Mouse (Mus musculus) forebrain, postnatal 0 days (tissue): ENCODE results near the gene Tent4b. TPM values are rescaled to one million over a fixed set of nuclear protein-coding genes. Genes with fewer than 3 reads are reported as not detected.

Experiments used
- ATAC-seq: fragments of 200-750 bp; cut with Nextera tagmentation; 2 replicates; pipeline ENCODE4 v1.8.0; 2017; ENCODE audit warnings: mild to moderate bottlenecking, moderate library complexity
- DNase-seq: peaks from one replicate; pipeline ENCODE4 v3.0.0-alpha.2; 2015
- H3K27ac ChIP-seq: fragments of 300-500 bp; sonication (generic); 2 replicates; pipeline ENCODE4 v1.5.1; 2014; ENCODE audit warnings: low read depth, mild to moderate bottlenecking, antibody characterized with exemption, low read length, moderate library complexity, mixed read lengths
- H3K27me3 ChIP-seq: fragments of 300-500 bp; sonication (generic); 2 replicates; pipeline ENCODE4 v1.6.1; 2014; ENCODE audit warnings: mild to moderate bottlenecking, low read length, mixed read lengths; ENCODE audit not compliant: insufficient read depth
- H3K36me3 ChIP-seq: fragments of 300-500 bp; sonication (generic); 2 replicates; pipeline ENCODE4 v1.6.1; 2014; ENCODE audit warnings: mild to moderate bottlenecking, moderate library complexity; ENCODE audit not compliant: insufficient read depth
- H3K4me1 ChIP-seq: fragments of 300-500 bp; sonication (generic); 2 replicates; pipeline ENCODE4 v1.6.1; 2014; ENCODE audit warnings: antibody characterized with exemption; ENCODE audit not compliant: insufficient read depth
- H3K4me2 ChIP-seq: fragments of 300-500 bp; sonication (generic); 2 replicates; pipeline ENCODE4 v1.6.1; 2014; ENCODE audit warnings: low read depth, mild to moderate bottlenecking, moderate library complexity
- H3K4me3 ChIP-seq: fragments of 300-500 bp; sonication (generic); 2 replicates; pipeline ENCODE4 v1.5.1; 2014; ENCODE audit warnings: low read depth, low read length, mixed read lengths
- H3K9ac ChIP-seq: fragments of 300-500 bp; sonication (generic); 2 replicates; pipeline ENCODE4 v1.6.1; 2014; ENCODE audit warnings: mild to moderate bottlenecking
- H3K9me3 ChIP-seq: fragments of 300-500 bp; sonication (generic); 2 replicates; pipeline ENCODE4 v1.6.1; 2016; ENCODE audit warnings: low read length
- CTCF ChIP-seq: sonication (generic); IDR thresholded peaks from 2 replicates; pipeline ENCODE4 v1.5.1; 2016; ENCODE audit warnings: antibody characterized with exemption, control low read depth, low read depth
- WGBS: fragments of 180-500 bp; shearing (Covaris S2); extraction: QIAGEN DNeasy Blood & Tissue Kit; methylation state at CpG from one replicate; pipeline ENCODE4 v1.1.7; 2014; 5-methylcytosine and 5-hydroxymethylcytosine counted together
- polyA plus RNA-seq: library from polyadenylated mRNA; unstranded; fragments of >200 nt; fragmentation: Nextera tagmentation; extraction: Ambion mirVana; gene quantifications from 2 replicates; pipeline ENCODE4 v1.2.1, GENCODE M21; 2015
- total RNA-seq: library from RNA; depleted of rRNA; stranded (reverse); fragments of >200 nt; gene quantifications from 2 replicates; pipeline ENCODE4 v1.2.3, GENCODE M21; 2014; rRNA removed

Tent4b gene
- total RNA-seq (29.6 and 36.7 TPM in 2 replicates), polyA plus RNA-seq (4.8 and 6.8 TPM in 2 replicates)

DNA sequence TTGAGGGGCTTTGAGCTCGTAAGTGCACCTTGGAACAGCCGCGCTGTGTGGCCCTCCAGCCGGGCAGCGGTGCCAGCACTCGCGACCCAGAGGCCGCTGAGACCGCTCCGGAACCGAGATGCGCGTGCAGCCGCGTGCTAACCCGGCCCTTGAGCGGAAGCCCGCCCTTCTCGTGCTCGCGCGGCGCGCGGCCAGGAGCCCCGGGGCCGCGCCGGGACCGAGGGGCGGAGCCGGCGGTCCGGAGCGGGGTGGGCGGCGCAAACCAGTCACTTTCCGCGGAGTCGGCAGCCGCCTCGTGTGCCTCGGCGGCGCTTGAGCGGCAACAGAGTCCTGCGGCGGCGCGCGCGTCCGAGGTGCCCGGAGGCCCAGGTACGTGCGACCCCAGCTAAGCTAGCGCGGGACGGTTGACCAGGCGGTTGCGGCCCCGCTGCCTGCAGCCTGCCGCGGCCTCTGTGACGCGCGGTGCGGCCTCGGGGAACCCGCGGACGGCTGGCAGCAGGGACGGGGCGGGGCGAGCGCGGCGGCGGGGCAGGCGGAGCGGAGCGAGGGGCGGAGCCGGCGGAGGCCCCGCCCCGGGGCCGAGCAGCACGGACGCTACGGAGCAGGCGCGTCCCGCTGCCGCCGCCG lies at the start of gene Tent4b:
Gene Tent4b, plus strand, starts transcription at position 269 of the 627 bp plus-strand sequence.
- TF ChIP-seq CTCF: no peak
- DNase-seq (peak; percentile 96), ATAC-seq (peak; percentile 95)
- Histone ChIP-seq H3K36me3 (no peaks in the 10 kb centered on the region), H3K4me3 (peak within 1 kb of the TSS; percentile 89), H3K9me3 (no peaks in the 10 kb centered on the region), H3K9ac (peak within 1 kb of the TSS; percentile 79), H3K27ac (peak within 1 kb of the TSS; percentile 98), H3K4me1 (peaks cover 10% of the 10 kb centered on the region), H3K27me3 (no peaks in the 10 kb centered on the region), H3K4me2 (peak within 1 kb of the TSS; percentile 89)
- WGBS: 3% methylated on average over 56 of the region's 97 CpGs

DNA sequence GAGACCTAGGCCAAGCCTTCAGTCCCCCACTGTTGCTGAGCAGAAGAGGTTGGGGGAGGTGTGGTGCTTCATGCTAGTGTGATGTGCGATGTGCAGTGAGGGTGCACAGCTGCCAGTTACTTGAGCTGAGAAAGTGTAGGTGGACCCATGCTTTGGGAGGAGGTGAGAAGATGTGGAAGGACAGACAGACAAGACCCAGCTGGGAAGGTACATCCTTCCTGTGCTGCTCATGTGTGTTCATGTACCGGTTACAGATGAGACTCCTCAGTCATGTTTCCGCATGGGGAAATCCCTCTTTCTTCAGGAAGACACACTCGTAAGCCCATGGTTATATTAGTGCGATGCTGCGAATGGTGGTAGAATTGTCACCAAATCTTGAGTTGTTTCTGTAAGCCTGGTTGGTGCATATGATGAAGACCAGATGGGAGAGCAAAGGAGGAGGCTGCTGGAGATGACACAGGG lies 48.1 kb upstream of the Tent4b start:
- no peak for DNase-seq

DNA sequence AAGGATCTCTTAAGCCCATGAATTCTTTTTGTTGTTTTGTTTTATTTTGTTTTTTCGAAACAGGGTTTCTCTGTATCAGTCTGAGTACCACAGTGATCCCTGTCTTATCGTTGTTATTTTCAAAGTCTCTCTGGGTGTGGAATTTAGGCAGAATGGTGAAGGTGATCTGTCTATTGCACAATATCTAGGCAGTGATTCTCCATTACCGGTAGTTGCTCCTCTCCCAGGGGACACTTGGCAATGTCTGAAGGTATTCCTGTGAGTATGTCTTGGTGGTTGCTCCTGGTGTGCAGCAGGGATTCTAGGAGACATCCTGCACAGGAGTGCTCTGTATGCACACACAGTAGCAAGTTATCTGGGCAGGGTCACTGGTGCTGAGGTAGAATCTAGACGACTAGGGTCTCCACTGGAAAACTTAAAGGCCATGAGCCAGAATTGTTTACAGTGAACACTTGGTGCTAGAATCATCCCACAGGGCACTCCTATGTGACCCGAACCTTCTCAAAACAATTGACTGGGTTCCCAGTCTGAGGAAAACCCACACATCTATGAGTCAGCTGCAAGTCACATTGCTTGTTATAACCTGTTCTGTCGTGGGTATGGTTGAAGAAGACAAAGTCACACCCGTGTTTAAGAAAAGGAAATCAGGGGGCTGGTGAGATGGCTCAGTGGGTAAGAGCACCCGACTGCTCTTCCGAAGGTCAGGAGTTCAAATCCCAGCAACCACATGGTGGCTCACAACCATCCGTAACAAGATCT lies 38.6 kb upstream of the Tent4b start:
- Histone ChIP-seq H3K36me3 (peaks cover 70% of the 10 kb centered on the region), H3K9ac (no peak overlapping the region), H3K27ac (no peak overlapping the region), H3K27me3 (no peaks in the 10 kb centered on the region), H3K4me3 (no peak overlapping the region), H3K9me3 (no peaks in the 10 kb centered on the region), H3K4me2 (no peak overlapping the region), H3K4me1 (no peaks in the 10 kb centered on the region)
- 93% methylated on average over 9 of the region's 10 CpGs for whole genome bisulfite sequencing
- DNase-seq: no peak
- ATAC-seq: no peak
- TF ChIP-seq CTCF: no peak

More for the DNA sequence above, 48.1 kb upstream of the Tent4b start:
- H3K27me3 ChIP-seq: no peaks in the 10 kb centered on the region
- H3K9ac ChIP-seq: no peak overlapping the region
- no peaks in the 10 kb centered on the region for H3K4me1 ChIP-seq
- WGBS: 93% methylated on average over 6 of the region's 6 CpGs
- H3K36me3 ChIP-seq: peaks cover 44% of the 10 kb centered on the region
- ATAC-seq: no peak
- no peaks in the 10 kb centered on the region for H3K9me3 ChIP-seq
- H3K27ac ChIP-seq: no peak overlapping the region
- TF ChIP-seq CTCF: no peak
- no peak overlapping the region for H3K4me3 ChIP-seq
- H3K4me2 ChIP-seq: no peak overlapping the region

DNA sequence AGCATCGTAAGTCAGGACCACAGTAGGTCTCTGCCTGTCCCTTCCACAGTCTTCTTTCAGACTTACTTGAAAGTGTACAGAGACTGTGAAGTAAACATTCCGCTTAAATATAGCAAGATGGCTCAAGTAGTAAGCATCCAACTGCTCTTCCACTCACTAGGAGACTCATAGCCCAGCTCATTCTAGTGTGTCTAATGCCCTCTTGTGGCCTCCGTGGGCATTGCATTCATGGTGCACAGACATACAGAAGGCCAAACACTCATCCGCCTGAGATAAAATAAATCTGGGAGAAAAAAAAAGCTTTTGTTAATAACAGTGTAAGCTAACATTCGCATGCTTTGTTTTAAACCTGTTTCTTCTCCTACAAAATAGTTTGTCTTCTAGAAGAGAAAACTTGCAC lies 37.6 kb upstream of the Tent4b start:
- Histone ChIP-seq H3K4me1 (no peaks in the 10 kb centered on the region), H3K4me2 (no peak overlapping the region), H3K27me3 (no peaks in the 10 kb centered on the region), H3K4me3 (no peak overlapping the region), H3K27ac (no peak overlapping the region), H3K9ac (no peak overlapping the region), H3K36me3 (peaks cover 71% of the 10 kb centered on the region), H3K9me3 (no peaks in the 10 kb centered on the region)
- DNase-seq: peak; percentile 74
- TF ChIP-seq CTCF: peak; percentile 75
- 0 out of 2 replicates have a peak, but pooled peaks have one; percentile 53 for ATAC-seq
- 75% methylated on average over 5 of the region's 5 CpGs for WGBS

DNA sequence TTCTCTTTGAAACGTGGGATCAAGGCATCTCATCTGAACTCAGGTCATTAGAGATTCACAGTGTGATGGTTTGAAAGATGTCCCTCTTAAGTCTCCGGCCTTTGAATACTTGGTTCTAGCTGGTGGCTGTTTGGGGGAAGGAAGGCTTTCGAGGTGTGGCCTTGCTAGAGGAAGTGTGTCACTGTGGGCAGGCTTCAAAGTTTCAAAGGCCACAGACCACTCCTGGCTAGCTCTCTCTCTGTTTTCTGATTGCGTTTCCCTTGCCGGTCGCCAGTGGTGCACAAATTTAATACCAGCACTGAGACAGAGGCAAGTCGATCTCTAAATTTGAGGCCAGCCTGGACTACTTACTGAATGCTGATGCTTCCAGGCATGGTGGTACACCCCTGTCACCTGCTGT lies 23.7 kb upstream of the Tent4b start:
- Histone ChIP-seq H3K4me2 (no peak overlapping the region), H3K27me3 (no peaks in the 10 kb centered on the region), H3K9ac (no peak overlapping the region), H3K36me3 (peaks cover 13% of the 10 kb centered on the region), H3K4me1 (no peaks in the 10 kb centered on the region), H3K27ac (no peak overlapping the region), H3K9me3 (no peaks in the 10 kb centered on the region), H3K4me3 (no peak overlapping the region)
- WGBS: 91% methylated on average over 7 of the region's 7 CpGs
- no peak for ATAC-seq
- TF ChIP-seq CTCF: no peak
- no peak for DNase-seq

DNA sequence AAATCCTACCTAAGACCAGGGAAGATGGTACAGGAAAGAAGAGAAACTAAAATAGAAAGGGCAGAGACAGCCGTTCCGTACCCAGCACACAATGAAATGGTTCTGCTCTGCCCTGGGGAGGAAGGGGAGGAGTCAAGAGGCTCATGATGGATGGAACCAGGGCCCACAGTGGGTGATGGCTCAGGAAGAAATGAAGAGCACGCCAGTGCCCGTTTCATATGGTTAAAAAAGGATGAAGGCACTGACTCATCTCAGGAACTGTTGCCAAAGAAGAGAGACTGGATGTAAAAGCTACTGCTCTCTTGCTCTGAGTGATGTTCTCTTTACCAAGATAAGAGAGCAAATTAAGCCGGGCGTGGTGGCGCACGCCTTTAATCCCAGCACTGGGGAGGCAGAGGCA lies 21.7 kb upstream of the Tent4b start:
- no peak for TF ChIP-seq CTCF
- 94% methylated on average over 8 of the region's 8 CpGs for WGBS
- Histone ChIP-seq H3K4me1 (no peaks in the 10 kb centered on the region), H3K36me3 (peaks cover under 1% of the 10 kb centered on the region; the same call in 1 of the 2 replicates), H3K27me3 (no peaks in the 10 kb centered on the region), H3K4me2 (no peak overlapping the region), H3K9me3 (no peaks in the 10 kb centered on the region), H3K9ac (no peak overlapping the region), H3K27ac (no peak overlapping the region), H3K4me3 (no peak overlapping the region)
- DNase-seq (no peak), ATAC-seq (no peak)

DNA sequence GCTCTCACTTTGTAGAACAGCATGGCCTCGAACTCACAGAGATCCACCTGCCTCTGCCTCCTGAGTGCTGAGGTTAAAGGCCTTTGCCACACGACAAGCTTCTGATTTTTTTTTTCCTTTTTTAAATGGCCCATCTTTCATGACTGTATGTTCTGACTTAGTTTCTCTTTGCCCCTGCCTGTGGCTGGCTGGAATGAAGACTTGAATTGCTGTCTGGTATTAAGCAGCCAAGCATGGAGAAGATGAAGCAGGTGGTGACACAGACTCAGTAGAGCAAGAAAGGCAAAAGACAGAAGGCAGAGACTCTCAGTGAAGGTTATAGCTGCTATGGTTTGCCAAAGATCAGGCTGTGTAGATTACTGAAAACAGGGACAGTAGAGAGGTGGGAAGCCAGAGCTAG lies 15.9 kb upstream of the Tent4b start:
- no peak for DNase-seq
- WGBS: 87% methylated on average over 2 of the region's 2 CpGs

More for the DNA sequence above, 15.9 kb upstream of the Tent4b start:
- no peaks in the 10 kb centered on the region for H3K4me1 ChIP-seq
- H3K9me3 ChIP-seq: no peaks in the 10 kb centered on the region
- H3K27me3 ChIP-seq: no peaks in the 10 kb centered on the region
- H3K36me3 ChIP-seq: no peaks in the 10 kb centered on the region
- ATAC-seq: no peak
- no peak overlapping the region for H3K9ac ChIP-seq
- no peak overlapping the region for H3K4me3 ChIP-seq
- no peak for TF ChIP-seq CTCF
- no peak overlapping the region for H3K4me2 ChIP-seq
- no peak overlapping the region for H3K27ac ChIP-seq
